Mouse (Mus musculus) urinary bladder, postnatal 4 days (tissue): ENCODE results near the gene Clcn2.

Experiments
- DNase-seq, 2 experiments: peaks; one replicate each; pipeline ENCODE4 v3.0.0; 2021 to 2022; ENCODE audit warnings: low spot score in 2 of 2

Gene Clcn2

GRCm38 (mm10) chr16:20657661-20658060, 59.9 kb downstream of the Clcn2 start:
- DNase-seq = no peak

GRCm38 (mm10) chr16:20653315-20653714, 64.2 kb downstream of the Clcn2 start:
- DNase-seq = no peak
